Mouse (Mus musculus): ENCODE results near the gene Gm49510. TPM values are rescaled to one million over a fixed set of nuclear protein-coding genes. Genes with fewer than 3 reads are reported as not detected.

The Gm49510 gene
- total and polyA plus RNA-seq, 3 experiments, result 1.4 to 8.2 TPM; not detected in 1

DNA sequence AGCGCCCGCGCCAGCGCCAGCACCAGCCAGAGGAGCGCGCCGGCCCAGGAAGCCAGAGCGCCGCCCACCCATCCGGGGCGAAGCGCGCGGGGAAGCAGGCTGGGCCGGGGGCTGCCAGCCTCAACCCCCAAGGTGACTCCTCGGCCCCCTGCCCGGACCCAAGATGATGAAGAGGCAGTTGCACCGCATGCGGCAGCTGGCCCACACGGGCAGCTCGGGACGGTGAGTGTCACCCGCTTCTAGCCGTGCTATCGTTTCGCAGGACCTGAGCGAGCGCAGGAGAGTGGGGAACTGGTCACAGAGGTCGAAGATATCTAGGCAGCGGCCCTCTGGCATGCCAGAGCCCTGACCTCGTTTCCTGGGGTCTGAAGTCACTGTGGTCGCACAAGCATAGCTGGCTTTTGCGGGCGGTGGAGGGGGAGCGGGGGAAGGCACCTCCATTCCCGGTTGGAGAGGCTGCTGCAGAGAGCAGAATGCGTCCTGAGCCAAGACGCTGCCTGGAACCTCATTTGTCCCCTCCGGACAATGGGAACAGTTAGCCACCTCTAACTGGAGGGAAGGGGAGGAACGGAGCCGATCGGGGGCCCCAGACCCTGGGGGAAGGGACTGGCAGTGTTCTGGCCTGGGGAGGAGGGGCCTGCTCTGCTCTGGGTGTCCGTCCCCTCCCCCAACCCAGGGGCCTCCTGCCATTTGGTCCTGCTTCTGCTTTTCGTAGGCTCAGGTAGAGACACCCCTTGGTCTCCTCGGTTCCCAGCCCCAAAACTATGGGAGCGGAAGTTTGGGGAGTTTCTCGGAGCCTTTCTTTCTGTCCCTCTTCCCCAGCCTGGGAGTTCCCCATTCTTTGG lies 495 bp downstream of the Gm49510 start, which contains the start of gene Sh3bp1:
Gene Sh3bp1 (plus strand): TSS at position 29 of the 845 bp plus-strand sequence.
- peaks cover 86% of the 10 kb centered on the region for H3K4me1 ChIP-seq (ENCODE audit: insufficient read depth, low read depth, low read length)

DNA sequence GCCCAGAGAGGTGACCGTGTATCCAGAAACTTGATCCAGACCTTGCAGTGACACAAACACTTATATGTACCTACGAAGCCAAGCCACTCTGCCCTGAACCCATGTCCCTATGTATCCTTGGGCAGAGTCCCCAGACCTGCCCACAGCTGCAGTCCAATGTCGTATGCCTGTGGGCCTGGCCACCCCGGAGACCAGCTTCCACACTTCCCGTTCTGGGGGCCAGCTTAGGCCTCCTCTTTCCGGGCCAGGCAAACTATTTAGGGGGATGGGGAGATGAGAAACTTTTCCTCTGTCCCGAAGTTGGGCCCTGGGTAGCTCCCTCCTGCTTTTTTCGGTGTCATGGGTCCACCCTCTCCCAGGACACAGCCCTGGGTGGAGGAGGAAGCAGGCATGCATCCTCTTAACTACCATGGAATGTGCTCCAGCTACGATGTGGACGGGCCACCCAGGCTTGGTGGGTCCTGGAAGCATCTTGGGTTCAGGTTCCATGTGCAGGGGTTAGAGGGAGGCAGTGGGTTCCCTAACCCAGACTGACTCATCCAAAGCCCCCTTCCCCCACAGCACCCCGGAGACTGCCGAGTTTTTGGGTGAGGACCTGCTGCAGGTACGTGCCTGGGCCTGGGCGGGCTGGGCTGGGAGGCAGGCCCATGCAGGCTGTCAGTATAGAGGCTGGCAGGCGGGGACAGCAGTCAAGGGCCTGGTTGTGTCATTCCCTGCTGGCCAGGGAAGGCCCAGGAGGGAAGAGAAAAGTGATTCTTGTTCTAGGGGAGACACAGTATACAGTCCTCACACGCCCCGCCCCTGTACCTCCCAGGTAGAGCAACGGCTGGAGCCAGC lies 1.3 kb downstream of the Gm49510 start:
- Histone ChIP-seq H3K36me3 (replicated peaks) (peaks cover 61% of the 10 kb centered on the region), H3K4me1 (ENCODE audit: insufficient read depth, low read depth, low read length) (peaks cover 86% of the 10 kb centered on the region), H3K9me3 (replicated peaks) (no peaks in the 10 kb centered on the region), H3K27me3 (ENCODE audit: insufficient read depth, low read length) (no peaks in the 10 kb centered on the region), H3K4me3 (ENCODE audit: low read depth, low read length) (peak overlapping the region; percentile 96)
- no peak for DNase-seq (ENCODE audit: low spot score)
- no peak for ATAC-seq (ENCODE audit: extremely low read depth, insufficient number of reproducible peaks, low FRiP score, poor library complexity, severe bottlenecking)
- TF ChIP-seq TAL1 (conservative IDR thresholded peaks at IDR 0.05; ENCODE audit: low read depth, low read length) (no peak), GATA2 (IDR thresholded peaks at IDR 0.05; ENCODE audit: borderline replicate concordance, low read depth, low read length) (no peak), GATA1 (IDR thresholded peaks at IDR 0.05; ENCODE audit: borderline replicate concordance, low read length) (no peak), POLR2AphosphoS5 (IDR thresholded peaks at IDR 0.05; ENCODE audit: insufficient replicate concordance, low read depth, low read length) (no peak), CTCF (IDR thresholded peaks at IDR 0.05; ENCODE audit: low read depth, low read length) (no peak)

More for the DNA sequence above, 495 bp downstream of the Gm49510 start, which contains the start of gene Sh3bp1:
- Histone ChIP-seq H3K4me3 (ENCODE audit: low read depth, low read length) (peak within 1 kb of the TSS; percentile 96), H3K36me3 (replicated peaks) (peaks cover 61% of the 10 kb centered on the region), H3K9me3 (replicated peaks) (no peaks in the 10 kb centered on the region), H3K27me3 (ENCODE audit: insufficient read depth, low read length) (no peaks in the 10 kb centered on the region)
- TF ChIP-seq TAL1 (conservative IDR thresholded peaks at IDR 0.05; ENCODE audit: low read depth, low read length) (no peak), GATA2 (IDR thresholded peaks at IDR 0.05; ENCODE audit: borderline replicate concordance, low read depth, low read length) (no peak), GATA1 (IDR thresholded peaks at IDR 0.05; ENCODE audit: borderline replicate concordance, low read length) (no peak), CTCF (IDR thresholded peaks at IDR 0.05; ENCODE audit: low read depth, low read length) (no peak), POLR2AphosphoS5 (IDR thresholded peaks at IDR 0.05; ENCODE audit: insufficient replicate concordance, low read depth, low read length) (no peak)
- peak; percentile 46; the same call in 1 of the 2 replicates for ATAC-seq (ENCODE audit: extremely low read depth, insufficient number of reproducible peaks, low FRiP score, poor library complexity, severe bottlenecking)
- peak; percentile 84 for DNase-seq (ENCODE audit: low spot score)

DNA sequence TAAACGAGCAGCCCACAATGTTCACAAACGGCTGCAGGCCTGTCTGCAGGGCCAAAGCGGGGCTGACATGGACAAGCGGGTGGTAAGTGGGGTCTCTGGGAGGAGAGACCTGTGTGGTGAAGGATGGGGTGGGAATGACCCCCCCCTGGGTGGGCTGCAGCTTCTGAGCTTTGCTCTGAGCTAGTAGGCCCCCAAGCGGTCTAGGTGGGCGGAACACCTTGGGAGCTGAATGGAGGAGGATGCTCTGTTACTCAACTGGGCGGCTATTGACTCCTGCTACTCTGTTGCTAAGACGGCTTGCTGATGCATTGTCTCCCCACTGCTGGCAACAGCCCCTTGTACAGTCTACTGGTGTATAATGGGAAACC lies 1.9 kb downstream of the Gm49510 start:
- Histone ChIP-seq H3K4me1 (ENCODE audit: insufficient read depth, low read depth, low read length) (peaks cover 85% of the 10 kb centered on the region), H3K4me3 (ENCODE audit: low read depth, low read length) (peak overlapping the region; percentile 96), H3K9me3 (replicated peaks) (no peaks in the 10 kb centered on the region), H3K36me3 (replicated peaks) (peaks cover 61% of the 10 kb centered on the region), H3K27me3 (ENCODE audit: insufficient read depth, low read length) (no peaks in the 10 kb centered on the region)
- DNase-seq (ENCODE audit: low spot score) (no peak), ATAC-seq (ENCODE audit: extremely low read depth, insufficient number of reproducible peaks, low FRiP score, poor library complexity, severe bottlenecking) (no peak)
- 0 out of 2 replicates have a peak, but pooled peaks have one; percentile 9 for TF ChIP-seq CTCF (IDR thresholded peaks at IDR 0.05; ENCODE audit: low read depth, low read length)
- TF ChIP-seq POLR2AphosphoS5 (IDR thresholded peaks at IDR 0.05; ENCODE audit: insufficient replicate concordance, low read depth, low read length), result no peak

DNA sequence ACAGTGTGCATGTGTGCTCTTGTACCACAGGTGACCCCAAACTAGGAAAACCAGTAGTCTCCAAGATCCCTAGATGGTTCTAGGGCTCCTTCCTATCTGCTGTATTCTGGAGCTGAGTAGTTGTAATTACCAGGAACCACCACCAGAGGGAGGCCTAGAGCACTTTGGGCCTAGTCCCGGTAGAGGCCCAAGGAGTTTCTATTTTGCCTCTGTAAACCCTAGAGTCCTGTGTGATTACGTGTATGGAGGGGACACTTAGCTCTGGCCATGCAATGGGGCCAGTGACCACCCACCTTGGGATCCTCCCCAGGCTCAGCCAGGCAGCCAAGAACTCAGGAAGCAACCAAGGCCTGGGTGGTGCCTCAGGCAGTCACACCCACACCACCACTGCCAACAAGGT lies 3.8 kb downstream of the Gm49510 start:
- Histone ChIP-seq H3K4me3 (ENCODE audit: low read depth, low read length) (peak overlapping the region; percentile 65; the same call in 1 of the 2 replicates), H3K4me1 (ENCODE audit: insufficient read depth, low read depth, low read length) (peaks cover 79% of the 10 kb centered on the region), H3K27me3 (ENCODE audit: insufficient read depth, low read length) (no peaks in the 10 kb centered on the region), H3K36me3 (replicated peaks) (peaks cover 78% of the 10 kb centered on the region), H3K9me3 (replicated peaks) (no peaks in the 10 kb centered on the region)
- TF ChIP-seq CTCF (IDR thresholded peaks at IDR 0.05; ENCODE audit: low read depth, low read length), result peak; percentile 94
- no peak for TF ChIP-seq TAL1 (conservative IDR thresholded peaks at IDR 0.05; ENCODE audit: low read depth, low read length)
- DNase-seq (ENCODE audit: low spot score), result no peak
- no peak for ATAC-seq (ENCODE audit: extremely low read depth, insufficient number of reproducible peaks, low FRiP score, poor library complexity, severe bottlenecking)

DNA sequence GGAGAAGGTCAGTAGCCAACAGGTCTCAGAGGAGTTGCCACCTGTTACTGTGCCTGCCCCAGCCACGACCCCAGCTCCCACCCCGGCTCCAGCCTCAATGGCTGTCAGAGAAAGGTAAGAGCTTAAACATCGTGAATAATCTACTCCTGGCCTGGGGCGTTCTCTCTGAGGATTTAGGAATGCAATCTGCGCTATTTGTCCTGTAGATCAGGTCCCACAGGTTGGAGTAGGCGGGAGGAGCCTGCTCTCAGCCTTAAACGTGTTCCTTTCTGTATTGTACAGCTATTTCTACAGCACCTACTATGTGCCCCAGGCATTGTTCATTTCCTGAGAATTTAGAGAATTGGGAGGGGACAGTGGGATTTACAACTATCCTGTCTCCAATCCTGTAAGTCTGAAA lies 8.9 kb downstream of the Gm49510 start:
- DNase-seq (ENCODE audit: low spot score) (no peak), ATAC-seq (ENCODE audit: extremely low read depth, insufficient number of reproducible peaks, low FRiP score, poor library complexity, severe bottlenecking) (no peak)
- Histone ChIP-seq H3K4me1 (ENCODE audit: insufficient read depth, low read depth, low read length) (peaks cover 90% of the 10 kb centered on the region), H3K36me3 (replicated peaks) (peaks cover 100% of the 10 kb centered on the region), H3K27me3 (ENCODE audit: insufficient read depth, low read length) (no peaks in the 10 kb centered on the region), H3K4me3 (ENCODE audit: low read depth, low read length) (no peak overlapping the region), H3K9me3 (replicated peaks) (no peaks in the 10 kb centered on the region)
- TF ChIP-seq CTCF (IDR thresholded peaks at IDR 0.05; ENCODE audit: low read depth, low read length) (no peak), GATA1 (IDR thresholded peaks at IDR 0.05; ENCODE audit: borderline replicate concordance, low read length) (no peak), TAL1 (conservative IDR thresholded peaks at IDR 0.05; ENCODE audit: low read depth, low read length) (no peak), POLR2AphosphoS5 (IDR thresholded peaks at IDR 0.05; ENCODE audit: insufficient replicate concordance, low read depth, low read length) (no peak), GATA2 (IDR thresholded peaks at IDR 0.05; ENCODE audit: borderline replicate concordance, low read depth, low read length) (no peak)

DNA sequence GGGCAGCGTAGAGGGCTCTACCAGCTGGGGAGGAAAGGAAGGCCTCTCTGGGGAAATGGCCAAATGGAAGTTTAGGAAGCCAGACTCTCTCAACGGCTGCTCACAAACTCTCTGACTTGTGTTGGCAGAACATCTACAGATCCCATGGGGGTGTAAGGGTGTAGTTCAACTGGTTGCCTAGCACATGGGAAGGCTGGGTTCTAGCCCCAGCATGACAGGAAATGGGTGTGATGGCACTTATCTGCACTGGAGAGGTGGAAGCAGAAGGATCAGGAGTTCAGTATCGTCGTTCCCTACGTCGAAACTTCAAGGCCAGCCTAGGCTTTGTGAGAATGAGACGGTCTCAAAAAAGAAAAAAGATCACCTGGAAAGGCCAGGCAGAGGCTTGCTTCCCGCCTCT lies 9.5 kb downstream of the Gm49510 start:
- DNase-seq (ENCODE audit: low spot score) (no peak), ATAC-seq (ENCODE audit: extremely low read depth, insufficient number of reproducible peaks, low FRiP score, poor library complexity, severe bottlenecking) (no peak)
- H3K9me3 ChIP-seq (replicated peaks), result no peaks in the 10 kb centered on the region
- peaks cover 95% of the 10 kb centered on the region for H3K36me3 ChIP-seq (replicated peaks)
- no peaks in the 10 kb centered on the region for H3K27me3 ChIP-seq (ENCODE audit: insufficient read depth, low read length)
- peaks cover 86% of the 10 kb centered on the region for H3K4me1 ChIP-seq (ENCODE audit: insufficient read depth, low read depth, low read length)
- TF ChIP-seq GATA2 (IDR thresholded peaks at IDR 0.05; ENCODE audit: borderline replicate concordance, low read depth, low read length) (no peak), TAL1 (conservative IDR thresholded peaks at IDR 0.05; ENCODE audit: low read depth, low read length) (no peak), CTCF (IDR thresholded peaks at IDR 0.05; ENCODE audit: low read depth, low read length) (no peak), POLR2AphosphoS5 (IDR thresholded peaks at IDR 0.05; ENCODE audit: insufficient replicate concordance, low read depth, low read length) (no peak), GATA1 (IDR thresholded peaks at IDR 0.05; ENCODE audit: borderline replicate concordance, low read length) (no peak)
- no peak overlapping the region for H3K4me3 ChIP-seq (ENCODE audit: low read depth, low read length)

Measured in G1E (cell line).